Mouse (Mus musculus): Measurements from ENCODE around the gene Ccna2.

Gene Ccna2

GRCm38 (mm10) chr3:36533201-36533672 lies 38.7 kb downstream of the Ccna2 start:
- DNase-seq (ENCODE audit: low spot score): no peak

DNA sequence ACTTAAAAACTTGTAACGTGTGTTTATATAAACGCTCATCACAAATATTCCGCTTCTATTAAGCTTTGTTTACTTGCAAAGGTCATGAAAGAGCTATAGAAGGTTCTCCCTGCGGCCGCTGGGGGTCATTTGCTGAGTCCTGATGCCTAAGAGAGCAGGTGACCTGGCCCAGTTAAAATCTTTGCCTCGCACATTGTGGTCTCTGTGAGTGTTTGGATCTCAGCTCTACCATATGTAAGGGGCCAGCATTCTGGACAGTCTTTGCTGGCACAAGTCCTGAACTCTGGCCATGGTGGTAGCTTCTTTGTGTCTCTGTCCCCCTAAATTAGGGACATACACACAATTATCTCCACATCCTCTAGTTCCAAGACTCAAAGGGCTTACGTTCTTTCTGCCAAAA lies 39.2 kb downstream of the Ccna2 start:
- no peak for DNase-seq (ENCODE audit: low spot score)

- DNase-seq (ENCODE audit: low spot score): no peak
These were observed 39.9 kb downstream of the Ccna2 start for GRCm38 (mm10) chr3:36531979-36532542.

DNA sequence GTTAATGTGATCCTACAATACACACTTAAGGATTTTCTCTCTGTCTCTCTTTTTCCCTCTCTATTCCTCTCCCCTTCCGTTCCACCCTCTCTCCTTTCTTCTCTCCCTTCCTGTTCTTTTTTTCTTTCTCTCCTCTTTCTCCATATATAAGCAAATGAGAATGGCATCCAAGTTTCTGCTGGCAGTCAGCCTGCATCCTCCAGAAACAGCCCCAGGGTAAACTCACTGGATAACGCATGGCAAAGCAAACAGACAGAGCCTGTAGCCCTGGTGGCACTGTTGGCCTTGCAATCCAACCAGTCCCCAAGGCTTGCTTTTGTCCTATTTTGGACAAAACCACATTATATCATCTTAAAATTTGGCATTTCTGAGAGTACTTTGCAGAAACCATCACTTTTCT lies 40.7 kb downstream of the Ccna2 start:
- no peak for DNase-seq (ENCODE audit: low spot score)

- no peak for DNase-seq (ENCODE audit: low spot score)
These were observed 41.2 kb downstream of the Ccna2 start for GRCm38 (mm10) chr3:36530781-36531180.

DNA sequence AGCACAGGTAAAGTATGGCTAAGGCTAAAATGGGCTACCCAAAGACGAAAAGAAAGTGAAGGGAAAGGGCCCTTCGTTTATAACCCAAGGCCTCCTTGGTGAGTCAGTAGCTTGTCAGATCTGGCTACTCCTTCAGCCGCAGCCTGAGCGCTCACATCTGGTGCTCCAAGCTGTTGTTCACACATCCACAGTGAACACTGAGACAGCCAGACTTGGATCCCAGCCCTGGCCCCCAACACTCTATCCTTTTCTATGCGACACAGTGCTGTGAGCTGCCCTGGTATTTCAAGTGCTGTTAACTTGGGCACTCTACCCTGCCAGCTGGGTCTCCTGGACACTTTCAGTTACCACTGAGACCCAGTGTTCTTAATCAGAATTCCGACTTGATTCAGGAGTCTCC lies 41.6 kb downstream of the Ccna2 start:
- no peak for DNase-seq (ENCODE audit: low spot score)

- DNase-seq (ENCODE audit: low spot score): no peak
These were observed 47.5 kb downstream of the Ccna2 start for GRCm38 (mm10) chr3:36524466-36524865.

GRCm38 (mm10) chr3:36522137-36522536 lies 49.8 kb downstream of the Ccna2 start:
- no peak for DNase-seq (ENCODE audit: low spot score)

DNA sequence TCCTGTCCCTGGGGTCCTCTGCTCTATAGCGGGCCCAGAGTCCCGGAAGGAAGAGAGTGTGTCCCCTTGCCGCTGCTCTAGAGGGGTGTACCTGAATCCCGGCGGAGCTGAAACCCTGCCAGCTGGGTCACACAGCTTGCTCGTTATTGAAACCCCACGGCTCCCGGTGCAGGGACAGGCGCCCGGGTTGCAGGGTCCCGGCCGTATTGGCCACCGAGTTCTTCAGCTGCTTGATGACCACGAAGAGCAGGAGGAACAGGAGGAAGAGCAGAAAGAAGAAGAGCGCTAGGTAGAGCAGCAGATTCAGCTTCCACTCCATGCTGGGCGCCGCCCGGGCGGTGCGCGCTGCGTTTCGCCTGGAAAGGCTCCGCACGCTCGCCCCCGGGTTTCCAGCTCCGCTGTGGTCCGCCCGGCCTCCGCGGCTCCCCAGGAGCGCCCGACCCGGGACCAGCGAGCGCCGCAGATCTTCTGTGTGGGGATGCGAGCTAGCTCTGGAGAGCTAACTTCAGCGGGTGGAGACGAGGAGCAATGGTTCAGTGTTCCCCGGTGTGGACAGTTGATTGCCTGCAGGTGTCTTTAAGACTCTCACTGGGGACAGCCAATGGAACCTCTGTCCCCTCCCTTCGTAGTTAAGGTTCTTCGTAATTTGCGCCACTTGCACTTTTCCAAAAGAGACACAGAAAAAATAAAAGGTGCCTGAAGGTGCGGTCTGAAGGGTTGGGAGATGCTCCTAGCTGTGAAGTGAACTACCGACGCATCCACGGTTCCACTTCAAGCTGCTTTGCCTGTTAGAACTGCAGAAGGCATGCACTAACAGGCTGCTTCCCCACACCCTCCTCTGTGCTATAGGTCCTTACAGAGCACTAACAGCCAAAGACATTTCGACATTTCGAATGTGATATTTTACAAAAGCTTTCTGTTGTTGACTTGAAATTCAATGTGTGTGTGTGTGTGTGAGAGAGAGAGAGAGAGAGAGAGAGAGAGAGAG lies 50.6 kb downstream of the Ccna2 start, which contains the start of gene Gm11549:
Gene Gm11549, minus strand, starts transcription at position 741 of the 988 bp plus-strand sequence.
- DNase-seq (ENCODE audit: low spot score): no peak

- no peak for DNase-seq (ENCODE audit: low spot score)
These were observed 55.8 kb downstream of the Ccna2 start for GRCm38 (mm10) chr3:36516196-36516595.
